Mouse (Mus musculus) liver (tissue): ENCODE results near the gene Tubb2a.

Source experiments
- DNase-seq: peaks from one replicate; pipeline ENCODE4 v3.0.0-alpha.2; 2020; ENCODE audit warnings: mixed read lengths

Gene Tubb2a

DNA sequence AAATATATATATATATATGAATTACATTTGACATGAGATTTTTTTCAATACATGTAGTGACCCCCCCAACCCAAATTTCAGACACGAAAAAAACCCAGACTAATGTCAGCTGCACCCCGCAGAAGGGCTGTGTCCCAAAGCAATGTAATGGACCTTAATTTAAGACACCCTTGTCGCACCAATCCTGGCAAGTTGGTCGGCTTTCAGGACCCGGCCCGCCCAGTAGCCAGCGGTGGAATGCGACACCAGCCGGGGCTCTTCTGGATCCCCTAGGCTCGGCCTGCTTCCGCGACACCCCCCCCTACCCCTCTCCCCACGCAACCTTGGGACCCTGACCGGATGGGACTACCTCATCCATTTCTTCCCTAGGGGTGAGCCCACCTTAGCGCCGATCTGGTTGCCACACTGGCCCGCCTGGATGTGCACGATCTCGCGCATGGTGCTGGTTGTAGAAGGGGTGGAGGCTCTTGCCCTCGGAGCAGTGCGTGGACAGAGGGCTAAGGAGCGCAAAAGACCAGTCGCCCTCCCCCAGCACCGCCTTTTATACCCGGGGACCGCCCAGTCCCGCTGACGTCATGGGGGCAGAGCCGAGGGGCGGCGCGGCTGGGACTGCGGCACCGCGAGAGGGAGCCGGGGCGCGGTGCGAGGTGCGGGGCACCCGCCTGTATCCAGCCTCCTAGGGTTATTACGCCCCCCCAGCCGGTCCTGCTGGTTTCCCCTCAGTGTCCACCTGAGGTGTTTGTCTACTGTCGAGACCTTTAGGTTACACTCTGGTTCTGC, at the start of gene Tubb2a:
Tubb2a (minus strand) TSS at position 516 of the 780 bp plus-strand sequence.
- peak; percentile 94 for DNase-seq

DNA sequence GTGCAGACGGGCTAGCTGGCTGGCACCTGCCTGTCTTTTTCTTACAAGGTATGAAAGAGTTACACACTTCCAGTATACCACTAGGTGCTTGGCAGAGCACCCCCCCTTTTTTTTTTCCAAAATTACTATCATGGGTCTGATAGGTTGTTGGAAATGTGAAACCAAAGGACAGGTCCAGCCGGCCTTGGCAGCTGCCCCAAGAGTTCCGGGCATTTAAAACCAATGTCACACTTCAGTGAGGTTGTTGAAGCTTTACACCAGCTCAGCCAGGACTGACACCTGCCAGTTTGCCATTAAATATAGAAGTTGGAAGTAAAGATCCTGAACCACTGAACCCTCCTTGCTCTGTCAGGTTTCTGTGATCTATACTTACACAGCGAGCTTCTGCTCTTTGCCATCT, 47.9 kb upstream of the Tubb2a start:
- DNase-seq = no peak

DNA sequence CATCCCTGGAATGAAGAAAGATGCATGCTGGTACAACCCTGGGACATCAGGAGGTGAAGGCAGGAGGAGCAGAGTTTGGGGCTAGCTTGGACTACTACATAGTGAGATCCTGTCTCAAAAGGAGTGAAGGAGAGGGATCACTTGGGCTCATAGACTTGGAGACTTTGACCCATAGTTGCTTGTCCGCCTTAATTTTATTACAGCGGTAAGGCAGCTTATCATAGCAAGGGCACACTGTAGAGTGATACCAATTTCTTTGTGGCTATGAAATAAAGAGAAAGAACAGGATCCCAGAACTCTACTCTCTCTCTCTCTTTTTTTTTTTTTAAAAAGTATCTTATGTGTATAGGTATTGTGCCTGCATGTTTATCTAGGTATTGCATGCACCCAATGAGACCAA, 42.7 kb upstream of the Tubb2a start:
- no peak for DNase-seq

DNA sequence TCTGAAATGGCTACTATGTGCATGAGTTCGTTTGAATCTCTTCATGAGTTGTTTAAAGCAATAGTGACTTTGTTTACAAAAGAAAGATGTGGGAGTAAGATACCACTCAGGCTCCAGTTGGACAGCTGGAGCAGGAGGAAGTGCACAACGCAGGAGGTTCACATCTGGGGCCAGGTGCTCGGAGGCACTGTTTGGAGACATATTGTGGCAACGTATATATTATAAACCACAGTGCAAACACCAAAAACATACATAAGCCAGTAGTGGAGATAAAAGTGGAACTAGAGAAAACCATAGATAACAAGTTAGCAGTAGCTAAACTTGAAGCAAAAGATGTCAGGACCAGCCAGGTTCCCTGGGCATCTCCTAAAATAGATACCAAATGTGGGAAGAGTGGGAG, 41.6 kb upstream of the Tubb2a start:
- no peak for DNase-seq

DNA sequence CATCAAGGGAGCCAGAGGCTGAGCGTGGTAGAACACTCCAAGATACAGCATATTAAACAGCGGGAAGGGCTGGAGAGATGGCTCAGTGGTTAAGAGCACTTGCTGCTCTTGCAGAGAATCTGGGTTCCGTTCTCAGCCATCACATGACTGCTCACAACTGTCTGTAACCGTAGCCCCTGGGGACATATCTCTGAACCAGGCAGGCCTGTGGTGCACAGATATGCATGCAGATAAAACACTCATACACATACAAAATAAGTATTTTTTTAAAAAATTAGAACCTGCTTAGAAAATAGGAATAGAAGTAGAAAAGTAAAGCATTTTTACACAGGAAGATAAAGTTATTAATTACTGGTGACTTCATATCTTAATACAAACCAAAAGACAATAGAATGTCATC, 41.0 kb upstream of the Tubb2a start:
- peak; percentile 60 for DNase-seq

DNA sequence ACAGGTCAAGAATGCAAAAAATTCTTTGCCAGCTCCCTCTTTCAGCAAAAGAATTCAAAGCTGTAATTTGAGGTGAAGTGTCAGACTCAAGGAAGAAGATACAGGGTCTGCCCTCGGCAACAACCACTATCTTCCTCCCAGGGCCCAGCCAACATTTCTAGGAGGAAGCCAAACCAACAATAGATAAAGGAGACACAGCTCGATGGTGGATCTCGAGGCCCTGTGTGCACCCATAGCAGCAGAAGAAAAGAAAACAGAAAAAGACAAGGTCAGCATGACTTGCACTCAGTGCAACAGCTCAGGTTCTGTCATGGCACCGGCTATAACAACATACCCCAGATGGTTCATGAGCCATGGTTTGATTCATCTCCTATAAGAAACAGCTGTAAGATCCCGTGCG, 38.7 kb upstream of the Tubb2a start:
- peak; percentile 22 for DNase-seq

DNA sequence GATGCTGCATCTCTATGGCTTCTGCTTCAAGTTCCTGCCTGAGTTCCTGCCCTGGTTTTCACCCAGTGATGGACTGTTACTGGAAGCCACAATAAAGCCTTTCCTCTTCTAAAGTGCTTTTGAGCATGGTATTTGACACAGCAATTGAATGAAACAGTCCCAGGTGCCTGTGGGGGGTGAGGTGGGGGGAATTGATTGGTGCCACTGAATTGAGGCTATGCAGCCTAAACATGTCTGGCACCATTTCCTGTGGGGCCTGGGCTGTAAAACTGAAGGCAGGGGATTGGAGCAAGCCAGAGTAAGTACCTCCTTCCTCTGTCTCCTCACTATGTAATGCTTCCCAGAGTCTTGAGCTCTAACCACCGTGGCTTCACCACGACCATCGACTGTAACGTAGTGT, 36.8 kb upstream of the Tubb2a start:
- no peak for DNase-seq

DNA sequence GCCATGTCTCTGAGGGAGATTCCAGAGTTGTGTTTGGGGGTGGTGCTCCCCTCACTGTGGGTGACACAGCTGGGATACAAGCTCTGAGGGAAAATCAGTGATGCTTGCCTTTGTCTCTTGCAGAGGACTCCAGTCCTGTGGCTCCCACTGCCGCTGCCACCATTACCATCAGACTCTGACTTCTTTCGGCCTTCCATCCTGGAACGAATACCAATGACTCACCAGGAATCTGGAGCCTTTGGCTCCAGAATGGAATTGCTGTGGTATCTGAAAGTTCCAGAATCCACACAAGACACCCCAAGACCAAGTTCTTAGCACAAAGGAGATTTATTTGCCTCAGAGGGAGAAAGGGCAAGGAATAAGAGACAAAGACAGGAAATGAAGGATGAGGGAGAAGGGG, 35.3 kb upstream of the Tubb2a start:
- no peak for DNase-seq

DNA sequence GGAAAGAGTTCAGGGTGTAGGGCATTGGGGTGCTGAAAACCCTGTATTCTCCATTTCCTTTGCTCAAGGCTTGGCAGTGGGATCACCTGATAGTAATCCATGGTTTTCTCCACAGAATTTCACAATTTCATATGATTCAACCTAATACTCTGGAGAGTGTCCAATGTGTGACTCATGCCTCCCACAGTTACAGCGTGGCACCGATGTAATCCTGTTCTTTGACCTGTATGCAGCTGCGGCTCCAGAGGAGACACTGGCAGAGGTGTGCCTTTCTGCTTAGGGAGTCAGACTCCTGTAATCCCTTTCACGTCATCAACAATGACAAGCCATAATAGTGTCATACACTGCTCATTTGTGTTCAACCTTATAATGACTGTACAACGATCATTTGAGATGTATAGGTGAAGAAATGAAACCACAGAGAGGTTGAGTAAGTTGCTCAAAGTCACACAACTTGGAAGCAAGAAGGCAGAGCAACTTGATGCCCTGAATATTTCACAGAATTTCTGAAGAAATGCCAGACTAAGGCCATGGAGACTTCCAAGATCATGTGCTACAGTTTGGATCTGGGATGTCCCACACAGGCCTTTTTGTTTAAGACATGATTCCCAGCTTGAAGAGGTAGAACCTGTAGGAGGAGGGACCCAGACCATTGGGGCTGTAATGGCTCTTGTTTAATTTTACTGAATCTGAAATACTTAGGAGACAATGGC, 34.7 kb upstream of the Tubb2a start:
- no peak for DNase-seq

DNA sequence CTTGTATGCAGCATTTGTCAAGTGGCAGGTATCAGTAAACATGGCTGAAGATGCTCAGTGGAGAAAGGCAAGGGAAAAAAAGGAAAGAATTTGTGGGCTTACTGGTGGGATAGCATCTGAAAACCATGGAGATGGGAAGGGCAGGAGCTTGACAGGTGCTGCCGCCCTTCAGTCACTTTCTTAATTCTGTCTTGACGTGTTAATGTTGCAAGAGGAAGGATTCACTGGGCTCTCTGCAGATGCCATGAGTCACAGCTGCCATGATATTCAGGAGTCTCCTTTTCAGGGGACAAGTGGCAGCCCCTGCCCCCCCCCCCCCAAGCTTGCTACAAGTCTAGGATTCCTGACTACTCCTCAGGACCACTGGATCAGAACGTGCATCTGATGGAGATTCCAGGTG, 34.1 kb upstream of the Tubb2a start:
- no peak for DNase-seq

DNA sequence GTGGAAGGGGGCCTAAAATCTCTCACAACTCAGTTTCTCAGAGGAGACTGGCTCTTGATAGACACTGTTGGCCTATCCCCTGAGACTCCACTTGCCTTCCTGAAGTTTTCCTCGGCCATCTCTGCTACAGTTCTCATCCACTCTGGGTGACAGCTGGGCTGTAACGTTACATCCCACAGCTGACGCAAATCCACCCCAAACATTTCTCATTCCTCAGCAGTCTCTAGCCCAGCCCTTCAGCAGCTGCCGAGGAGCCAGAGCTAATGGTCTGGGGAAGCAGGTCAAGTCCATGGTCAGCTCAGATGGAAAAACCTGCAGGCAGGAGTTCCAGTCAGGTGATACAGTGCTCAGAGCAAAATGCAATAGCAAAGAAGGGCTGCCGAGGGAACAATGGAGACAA, 33.2 kb upstream of the Tubb2a start:
- no peak for DNase-seq

DNA sequence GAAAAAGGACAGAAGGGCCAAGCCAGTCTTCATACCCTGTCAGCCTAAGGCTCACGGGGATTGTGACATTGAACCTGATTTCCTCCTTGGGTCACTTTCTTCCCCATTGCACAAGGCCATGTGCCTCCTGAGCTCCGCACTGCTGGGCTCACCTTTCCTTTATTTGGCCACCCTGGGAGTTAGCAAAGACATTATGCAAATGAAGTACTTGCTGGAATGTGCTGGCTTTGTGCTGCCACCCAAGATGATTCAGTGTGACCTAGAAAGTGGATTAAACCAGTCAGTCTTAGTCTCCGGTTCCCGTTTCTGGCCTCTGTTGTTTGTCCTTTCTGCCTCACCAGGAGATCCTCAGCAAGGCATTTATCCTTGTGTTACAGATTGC, 31.9 kb upstream of the Tubb2a start:
- DNase-seq = no peak

DNA sequence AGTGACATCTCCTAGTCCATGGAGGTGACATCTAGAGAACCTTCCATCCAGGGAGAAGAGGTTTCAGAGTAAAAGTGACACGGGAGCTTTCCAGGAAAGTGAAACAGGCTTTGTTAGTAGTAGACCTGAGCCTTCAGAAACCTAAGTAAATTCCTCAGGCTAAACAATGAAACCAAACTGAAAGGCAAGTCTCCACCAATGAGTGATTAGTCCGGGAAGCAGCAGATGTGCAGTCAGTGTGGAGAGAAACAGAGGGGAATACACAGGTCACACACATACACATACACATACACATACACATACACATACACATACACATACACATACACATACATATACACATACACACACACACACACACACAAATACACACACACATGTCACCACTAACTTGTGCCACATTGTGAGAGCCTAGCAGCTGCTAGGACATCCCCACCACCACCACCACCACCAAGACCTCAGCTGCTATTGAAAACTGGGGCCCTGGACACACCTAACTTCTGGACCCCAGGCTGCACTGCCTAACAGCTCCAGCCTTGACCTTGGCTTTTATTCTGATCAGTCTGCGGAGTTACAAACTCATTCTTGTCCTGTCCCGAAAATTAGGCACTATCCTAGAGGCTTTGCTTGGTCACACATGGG, 31.3 kb upstream of the Tubb2a start:
- no peak for DNase-seq

DNA sequence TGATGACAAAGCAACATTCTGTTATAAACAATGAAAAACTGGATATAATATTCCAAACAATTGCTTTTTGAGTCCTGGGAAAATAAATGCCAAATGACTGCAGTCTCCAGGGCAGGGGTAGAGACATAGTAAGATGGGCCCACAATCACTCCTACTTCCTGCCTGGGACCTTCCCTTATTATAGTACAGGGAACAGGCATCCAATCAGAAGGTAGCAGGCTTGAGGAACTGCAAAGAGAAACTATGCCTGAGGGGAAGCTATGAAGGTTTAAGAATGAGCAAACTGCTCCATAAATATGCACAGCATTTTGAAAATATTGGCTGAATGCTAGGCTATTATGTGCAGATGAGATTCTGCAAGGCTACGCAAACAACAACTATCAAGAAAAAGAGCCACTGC, 29.2 kb upstream of the Tubb2a start:
- DNase-seq = no peak

DNA sequence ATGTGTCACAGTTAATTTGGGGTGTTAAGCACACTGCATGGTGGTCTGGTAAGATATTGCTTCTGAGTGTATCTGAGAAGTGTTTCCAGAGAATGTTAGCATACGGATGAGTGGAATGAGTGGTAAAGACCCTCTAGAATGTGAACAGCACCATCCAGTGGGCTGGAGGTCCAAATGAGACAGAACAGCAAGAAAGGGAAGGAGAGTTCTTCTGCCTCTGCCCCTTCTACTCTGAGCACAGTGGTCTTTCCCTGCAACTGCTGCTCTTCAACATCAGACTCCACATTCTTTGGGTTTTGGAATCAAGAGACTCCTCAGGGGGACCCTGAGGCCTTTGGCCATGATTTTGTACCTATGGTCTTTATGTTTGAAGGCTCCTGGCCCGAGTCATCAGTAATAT, 28.4 kb upstream of the Tubb2a start:
- DNase-seq = no peak

DNA sequence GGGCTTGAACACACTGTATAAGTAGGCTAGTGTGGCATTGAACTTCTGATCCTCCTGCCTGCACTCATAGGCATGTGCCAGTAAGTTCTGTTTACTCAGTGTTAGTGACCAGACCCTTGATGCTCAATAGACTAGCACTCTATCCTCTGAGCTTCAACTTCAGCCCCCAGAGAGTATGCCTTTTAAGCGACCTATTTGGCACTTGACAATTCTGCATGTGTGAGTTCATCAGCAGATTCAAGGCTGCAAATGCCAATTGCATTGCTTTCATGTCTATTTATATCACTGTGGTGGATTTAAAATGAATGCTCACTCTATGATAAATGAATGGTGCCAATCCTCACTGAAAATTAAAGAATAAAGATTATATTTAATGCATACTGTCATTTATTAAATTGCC, 27.6 kb upstream of the Tubb2a start:
- no peak for DNase-seq

DNA sequence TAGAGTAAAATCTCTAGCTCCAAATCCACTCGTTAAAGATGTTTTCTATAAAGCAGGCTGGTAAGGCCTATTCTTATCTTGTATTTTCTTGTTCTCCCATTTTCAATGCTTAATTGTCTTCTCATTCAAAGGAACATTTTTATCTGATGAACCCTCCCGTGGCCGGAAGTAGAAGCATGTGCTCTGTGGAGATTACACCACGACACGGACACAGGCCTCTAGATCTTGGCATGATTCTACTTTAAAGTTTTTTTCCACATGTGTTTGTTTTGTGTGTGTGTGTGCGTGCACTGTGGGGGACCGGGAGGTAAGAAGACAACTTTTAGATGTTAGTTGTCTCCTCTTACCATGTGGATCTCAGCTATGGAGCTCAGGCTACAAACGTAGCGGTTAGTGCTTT, 24.1 kb upstream of the Tubb2a start:
- DNase-seq = peak; percentile 37

DNA sequence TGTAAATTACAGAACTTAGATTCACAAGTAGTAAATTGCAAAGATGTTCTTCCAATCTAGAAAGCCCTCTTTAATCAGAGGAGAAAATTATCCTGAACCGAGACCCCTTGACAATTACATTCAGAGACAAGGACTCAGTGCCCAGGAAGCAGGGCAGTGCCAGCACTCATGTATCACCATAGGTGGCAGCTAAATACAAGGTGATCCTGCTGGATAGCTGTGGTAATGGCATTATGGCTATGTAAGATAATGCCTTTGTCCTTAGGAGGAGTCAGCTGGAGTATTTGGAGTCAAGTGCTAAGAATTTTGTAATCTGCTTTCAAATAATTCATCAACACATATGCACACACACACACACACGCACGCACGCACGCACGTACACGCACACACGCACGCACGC, 23.4 kb upstream of the Tubb2a start:
- DNase-seq = no peak

DNA sequence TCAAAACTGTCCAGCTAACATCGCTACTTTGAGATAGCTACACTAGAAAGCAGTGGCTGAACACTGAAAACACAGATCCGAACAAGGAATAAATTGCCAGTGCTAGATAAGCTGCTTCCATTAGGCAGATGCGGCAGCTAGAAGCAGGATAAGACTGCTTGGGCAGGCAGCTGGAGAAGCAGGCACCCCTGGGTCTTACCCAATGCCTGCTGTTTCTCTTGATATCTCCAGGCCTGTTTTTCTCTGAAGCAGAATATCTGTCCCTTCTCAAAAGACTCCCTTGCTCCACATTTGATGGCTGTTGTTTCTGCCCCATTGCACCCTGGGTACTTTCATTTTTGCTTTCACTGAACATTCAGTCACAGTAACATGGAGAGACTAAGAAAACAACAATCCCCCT, 22.9 kb upstream of the Tubb2a start:
- DNase-seq = peak; percentile 68

DNA sequence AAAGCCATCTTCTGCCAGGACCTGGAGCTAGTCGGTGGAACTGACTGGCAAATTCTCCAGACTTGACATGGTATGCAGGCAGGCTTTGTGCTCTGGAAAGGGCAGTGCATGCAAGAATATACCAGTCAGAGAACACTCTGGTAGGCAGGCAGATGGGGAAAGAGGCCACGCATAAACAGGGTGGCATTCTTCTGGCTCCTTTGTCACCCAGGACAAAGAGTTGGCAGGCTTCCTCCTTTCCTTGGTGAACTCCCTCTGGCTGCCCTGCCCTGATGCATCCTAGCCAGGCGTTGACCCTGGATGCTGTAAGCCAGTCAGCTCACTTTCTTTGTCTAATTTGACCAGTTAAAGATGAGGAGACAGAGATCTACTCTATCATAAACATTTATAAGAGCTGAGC, 19.3 kb upstream of the Tubb2a start:
- no peak for DNase-seq

DNA sequence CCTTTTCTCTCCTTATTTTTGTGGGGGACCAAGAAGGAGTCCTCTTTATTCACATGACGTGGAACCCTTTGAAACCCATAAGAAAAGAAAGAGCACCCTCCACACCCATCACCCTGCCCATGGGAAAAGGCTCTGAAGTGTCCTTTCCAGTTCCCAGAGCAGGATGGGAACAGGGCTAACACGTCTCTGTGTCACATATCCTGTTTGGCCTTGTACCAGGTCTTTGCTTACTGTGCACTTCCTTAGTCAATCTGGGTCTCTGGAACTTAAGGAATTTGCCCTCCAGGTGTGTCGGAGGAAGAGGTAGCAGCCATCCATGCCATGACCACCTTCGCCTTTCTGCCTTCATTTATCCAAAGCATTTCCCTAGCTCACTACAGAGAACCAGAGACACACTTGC, 18.6 kb upstream of the Tubb2a start:
- no peak for DNase-seq

DNA sequence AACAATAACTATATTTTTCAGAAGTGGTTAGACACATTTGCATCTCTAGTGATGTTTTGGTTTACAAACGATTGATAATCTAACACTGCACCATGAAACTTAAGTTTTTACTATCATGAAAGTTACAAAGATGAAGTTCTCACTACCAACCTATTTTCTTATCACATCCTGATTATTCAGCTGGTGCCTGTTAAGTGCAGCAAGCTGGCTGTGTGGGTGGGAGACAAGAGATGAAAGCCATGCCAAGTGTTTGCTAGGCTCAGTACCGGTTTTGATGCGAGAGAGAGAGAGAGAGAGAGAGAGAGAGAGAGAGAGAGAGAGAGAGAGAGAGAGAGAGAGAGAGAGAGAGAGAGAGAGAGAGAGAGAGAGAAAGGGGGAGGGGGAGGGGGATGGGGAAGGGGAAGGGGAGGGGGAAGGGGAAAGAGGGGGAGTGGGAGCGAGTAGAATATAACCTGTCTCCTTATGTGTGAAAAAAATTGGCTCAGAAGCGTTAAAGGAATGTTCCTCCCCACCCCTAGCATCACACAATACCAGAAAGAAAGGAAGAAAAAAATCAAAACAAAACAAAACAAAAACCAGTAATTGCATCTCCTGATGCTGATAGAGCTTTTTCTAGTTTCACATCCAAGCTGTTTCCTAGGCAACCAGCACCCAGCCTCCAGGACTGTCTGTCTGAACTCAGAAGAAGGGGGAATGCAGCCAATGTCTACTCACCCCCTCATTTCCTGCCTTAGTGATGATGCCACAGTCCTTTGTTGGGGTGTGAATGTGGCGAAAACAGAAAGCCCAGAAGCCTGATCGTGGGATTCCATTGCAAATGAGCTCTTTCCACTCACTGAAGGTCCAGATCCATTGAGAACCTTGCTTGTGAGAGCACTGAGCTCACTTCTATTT, 18.0 kb upstream of the Tubb2a start:
- no peak for DNase-seq

DNA sequence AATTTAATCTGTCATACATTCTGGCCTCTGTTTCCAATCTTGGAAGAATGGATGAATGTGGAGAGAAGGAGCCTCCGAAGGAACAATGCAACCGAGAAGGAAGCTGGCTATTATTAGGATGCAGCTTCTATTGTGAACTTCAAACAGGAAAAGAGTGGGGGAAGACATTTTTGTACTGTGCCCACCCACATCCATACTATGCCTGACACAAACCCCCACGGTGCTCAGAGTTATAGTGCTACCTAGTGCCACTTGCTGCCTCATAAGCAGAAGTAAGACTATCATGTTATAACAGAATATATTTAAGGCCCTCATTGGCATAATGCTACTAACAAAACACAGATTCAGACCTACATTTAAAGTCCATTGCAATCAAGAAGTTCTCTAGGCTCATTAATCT, 11.6 kb upstream of the Tubb2a start:
- DNase-seq = no peak
